Mouse (Mus musculus): ENCODE results near the gene Bend5. TPM values are rescaled to one million over a fixed set of nuclear protein-coding genes. Genes with fewer than 3 reads are reported as not detected.

Bend5 gene
- polyA plus RNA-seq, 1 experiment from 2014 or later = 42.0 TPM

DNA sequence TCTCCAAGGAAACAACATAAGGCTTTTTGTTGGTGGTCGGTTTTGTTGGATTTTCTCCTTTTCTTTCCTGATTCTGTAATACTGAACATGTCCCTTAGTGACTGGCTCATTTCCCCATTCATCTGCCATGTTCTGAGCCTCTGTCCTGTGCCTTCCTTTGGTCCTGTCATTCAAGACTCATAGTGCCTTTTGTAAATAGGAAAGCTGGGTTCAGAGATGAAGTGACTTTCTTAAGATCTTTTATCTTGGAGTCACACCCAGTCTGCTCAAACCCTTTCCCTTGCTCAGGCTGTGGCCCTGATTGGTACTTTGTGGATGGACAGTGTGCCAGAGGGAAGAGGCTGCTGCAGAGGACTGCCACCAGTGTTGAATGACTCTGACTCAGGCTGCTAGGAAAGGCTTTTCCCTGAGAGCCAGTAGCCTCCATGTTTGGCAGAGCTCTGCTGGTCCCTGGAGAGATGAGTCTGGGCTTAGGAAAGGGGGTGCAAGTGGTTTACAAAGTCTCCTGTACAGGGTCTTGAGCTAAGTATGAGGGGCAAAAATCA is 29.9 kb downstream of the Bend5 start:
- H3K27me3 ChIP-seq (ENCODE audit: control insufficient read depth, insufficient read depth, low read length) = no peaks in the 10 kb centered on the region
- H3K9me3 ChIP-seq (ENCODE audit: control insufficient read depth, low read depth, low read length) = no peaks in the 10 kb centered on the region
- ATAC-seq (ENCODE audit: insufficient number of reproducible peaks, insufficient read depth, low FRiP score, low read depth) = no peak
- WGBS = 33% methylated on average over 1 of the region's 1 CpGs
- H3K4me3 ChIP-seq (ENCODE audit: low read depth, low read length) = no peak overlapping the region
- no peaks in the 10 kb centered on the region for H3K4me1 ChIP-seq (ENCODE audit: control insufficient read depth, insufficient read depth, low read length)
- H3K36me3 ChIP-seq (ENCODE audit: control insufficient read depth, insufficient read depth, low read length) = peaks cover 4% of the 10 kb centered on the region; the same call in 1 of the 2 replicates
- no peak overlapping the region for H3K4me2 ChIP-seq (replicated peaks; ENCODE audit: low read depth, low read length)
- no peak overlapping the region for H3K9ac ChIP-seq (replicated peaks; ENCODE audit: low read depth, low read length)
- H3K27ac ChIP-seq (ENCODE audit: low read length) = no peak overlapping the region

DNA sequence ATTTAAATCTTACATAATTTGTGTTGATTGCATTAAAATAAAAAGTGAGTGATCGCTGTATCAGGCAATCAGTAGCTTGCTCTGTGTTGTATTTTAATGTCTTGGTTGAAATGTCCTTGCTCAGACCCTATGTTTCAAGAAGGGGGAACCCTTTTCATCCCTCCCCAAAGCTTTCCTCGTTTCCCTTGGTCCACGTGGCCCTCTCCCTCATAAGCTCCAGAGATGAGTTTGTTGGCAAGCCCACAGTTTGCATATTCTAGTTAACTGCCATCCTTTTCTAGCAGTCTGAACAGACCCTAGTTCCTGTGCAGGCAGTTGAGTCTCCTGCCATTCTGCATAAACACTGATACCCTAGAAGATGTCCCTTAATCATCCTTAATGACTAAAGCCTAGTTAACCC is 33.1 kb downstream of the Bend5 start:
- Histone ChIP-seq H3K4me3 (ENCODE audit: low read depth, low read length) (no peak overlapping the region), H3K36me3 (ENCODE audit: control insufficient read depth, insufficient read depth, low read length) (peaks cover 9% of the 10 kb centered on the region), H3K27ac (ENCODE audit: low read length) (no peak overlapping the region), H3K27me3 (ENCODE audit: control insufficient read depth, insufficient read depth, low read length) (no peaks in the 10 kb centered on the region), H3K9me3 (ENCODE audit: control insufficient read depth, low read depth, low read length) (no peaks in the 10 kb centered on the region), H3K4me2 (replicated peaks; ENCODE audit: low read depth, low read length) (no peak overlapping the region), H3K9ac (replicated peaks; ENCODE audit: low read depth, low read length) (no peak overlapping the region), H3K4me1 (ENCODE audit: control insufficient read depth, insufficient read depth, low read length) (0 out of 2 replicates have a peak, but pooled peaks cover 3% of the 10 kb centered on the region)
- 74% methylated on average over 3 of the region's 3 CpGs for whole genome bisulfite sequencing
- ATAC-seq (ENCODE audit: insufficient number of reproducible peaks, insufficient read depth, low FRiP score, low read depth) = no peak

DNA sequence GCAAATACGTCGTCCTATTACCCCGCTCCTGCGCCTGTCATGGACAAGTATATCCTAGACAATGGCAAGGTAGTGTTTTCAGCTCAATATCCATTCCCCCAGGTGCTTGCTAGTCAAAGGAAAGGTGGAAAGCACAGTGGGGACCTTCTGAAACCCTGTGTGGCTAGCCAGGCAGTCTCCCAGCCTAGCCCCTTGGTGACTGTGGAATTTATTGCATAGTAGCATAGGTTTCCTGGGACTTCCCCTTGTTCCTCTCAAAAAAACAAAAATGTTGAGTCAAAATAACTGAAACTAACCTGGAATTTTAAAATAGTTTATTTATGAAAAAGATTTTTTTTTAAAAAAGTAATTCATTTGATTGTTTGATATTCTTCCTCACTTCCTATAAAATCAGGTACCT is 33.8 kb downstream of the Bend5 start:
- Histone ChIP-seq H3K4me3 (ENCODE audit: low read depth, low read length) (no peak overlapping the region), H3K9me3 (ENCODE audit: control insufficient read depth, low read depth, low read length) (no peaks in the 10 kb centered on the region), H3K9ac (replicated peaks; ENCODE audit: low read depth, low read length) (no peak overlapping the region), H3K4me1 (ENCODE audit: control insufficient read depth, insufficient read depth, low read length) (0 out of 2 replicates have a peak, but pooled peaks cover 3% of the 10 kb centered on the region), H3K27ac (ENCODE audit: low read length) (no peak overlapping the region), H3K4me2 (replicated peaks; ENCODE audit: low read depth, low read length) (no peak overlapping the region), H3K36me3 (ENCODE audit: control insufficient read depth, insufficient read depth, low read length) (peaks cover 9% of the 10 kb centered on the region), H3K27me3 (ENCODE audit: control insufficient read depth, insufficient read depth, low read length) (no peaks in the 10 kb centered on the region)
- ATAC-seq (ENCODE audit: insufficient number of reproducible peaks, insufficient read depth, low FRiP score, low read depth) = no peak
- WGBS = 96% methylated on average over 4 of the region's 4 CpGs

DNA sequence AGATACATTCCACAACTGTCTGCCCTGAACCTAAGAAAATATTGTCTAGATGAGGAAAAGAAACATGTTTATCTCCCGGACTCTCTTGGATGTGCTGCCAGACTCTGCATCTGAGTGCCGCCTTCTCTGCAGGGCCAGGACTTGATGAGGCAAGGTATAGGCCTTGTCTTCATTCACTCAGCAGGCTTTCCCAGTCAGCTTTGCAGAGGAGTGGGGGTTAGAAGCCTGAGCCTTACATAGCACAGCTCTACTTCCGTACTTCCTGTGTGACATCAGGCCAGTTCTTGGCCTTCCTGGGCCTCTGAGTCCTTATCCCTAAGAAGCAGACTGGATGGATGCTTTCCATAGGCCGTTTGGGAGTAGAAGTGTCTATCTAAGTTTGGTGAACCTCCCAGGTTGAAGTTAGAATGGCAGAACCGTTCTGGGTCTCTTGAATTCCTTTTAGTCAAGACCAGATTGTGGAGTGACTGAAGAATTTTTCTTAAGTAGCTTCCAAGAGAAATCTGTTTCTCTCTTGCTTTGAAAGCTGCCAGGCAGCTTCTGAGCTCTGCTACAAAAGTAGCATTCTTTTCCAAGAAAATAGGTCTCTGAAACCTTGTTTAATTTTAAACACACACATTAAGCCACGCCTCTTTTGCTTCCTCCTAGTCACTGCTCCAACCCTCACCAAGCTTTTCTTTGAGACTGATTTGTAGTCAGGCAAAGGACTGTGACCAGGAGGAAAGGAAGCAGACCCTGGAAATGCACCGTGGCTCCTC is 34.8 kb downstream of the Bend5 start:
- ATAC-seq (ENCODE audit: insufficient number of reproducible peaks, insufficient read depth, low FRiP score, low read depth) = no peak
- H3K27me3 ChIP-seq (ENCODE audit: control insufficient read depth, insufficient read depth, low read length) = no peaks in the 10 kb centered on the region
- H3K4me2 ChIP-seq (replicated peaks; ENCODE audit: low read depth, low read length) = no peak overlapping the region
- no peak overlapping the region for H3K4me3 ChIP-seq (ENCODE audit: low read depth, low read length)
- H3K4me1 ChIP-seq (ENCODE audit: control insufficient read depth, insufficient read depth, low read length) = 0 out of 2 replicates have a peak, but pooled peaks cover 3% of the 10 kb centered on the region
- no peaks in the 10 kb centered on the region for H3K9me3 ChIP-seq (ENCODE audit: control insufficient read depth, low read depth, low read length)
- peaks cover 15% of the 10 kb centered on the region for H3K36me3 ChIP-seq (ENCODE audit: control insufficient read depth, insufficient read depth, low read length)
- WGBS = 63% methylated on average over 7 of the region's 7 CpGs
- H3K9ac ChIP-seq (replicated peaks; ENCODE audit: low read depth, low read length) = no peak overlapping the region
- no peak overlapping the region for H3K27ac ChIP-seq (ENCODE audit: low read length)

DNA sequence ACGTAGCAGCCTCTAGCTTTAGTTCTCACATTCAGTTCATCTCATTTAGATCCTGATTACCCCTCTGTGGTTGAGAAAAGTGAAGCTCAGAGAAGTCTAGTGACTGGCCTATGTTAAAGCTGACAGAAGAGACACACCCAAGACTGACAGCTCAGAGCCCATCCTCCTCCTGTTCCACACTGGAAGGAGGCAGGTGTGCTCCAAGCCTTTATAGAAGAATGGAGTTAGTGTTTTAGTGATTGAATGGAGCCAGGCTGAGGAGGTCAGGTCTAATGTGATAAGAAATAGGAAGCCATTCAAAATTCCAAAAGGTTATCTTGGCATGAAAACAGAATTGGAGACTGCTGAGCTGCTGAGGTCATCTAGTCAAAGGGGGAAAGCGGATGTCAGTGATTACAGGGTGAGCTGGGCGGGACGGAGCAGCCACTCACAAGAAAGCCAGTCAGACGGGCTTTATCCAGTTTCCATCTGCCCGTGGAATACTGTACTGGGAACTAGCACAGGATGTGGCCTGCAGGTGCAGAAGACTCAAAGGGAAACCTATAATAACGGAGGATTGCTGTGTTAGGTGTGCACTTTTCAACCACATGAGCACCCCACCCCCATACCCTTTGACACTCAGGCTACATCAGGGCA is 36.6 kb downstream of the Bend5 start:
- peak; percentile 80 for ATAC-seq (ENCODE audit: insufficient number of reproducible peaks, insufficient read depth, low FRiP score, low read depth)

DNA sequence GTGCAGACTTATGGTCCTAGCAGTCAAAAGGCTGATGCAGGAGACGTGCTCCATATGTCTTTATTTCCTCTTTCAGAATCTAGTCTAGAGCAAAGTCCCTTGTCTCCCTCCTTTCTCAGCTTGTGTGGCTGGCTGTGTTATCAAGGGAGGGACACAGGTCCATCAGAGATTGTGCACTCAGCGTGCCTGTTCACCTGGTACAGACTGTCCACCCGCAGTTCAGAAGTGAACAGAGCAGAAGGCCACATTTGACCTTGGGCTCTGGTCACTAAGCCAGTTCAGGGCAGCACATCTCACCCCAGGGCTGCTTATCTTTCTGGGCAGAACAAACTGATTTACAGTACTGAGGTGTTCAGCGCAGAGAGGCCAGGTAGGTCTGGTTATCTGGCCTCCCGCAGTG is 37.4 kb downstream of the Bend5 start:
- no peak overlapping the region for H3K9ac ChIP-seq (replicated peaks; ENCODE audit: low read depth, low read length)
- WGBS = 79% methylated on average over 5 of the region's 5 CpGs
- no peak overlapping the region for H3K4me3 ChIP-seq (ENCODE audit: low read depth, low read length)
- no peak overlapping the region for H3K27ac ChIP-seq (ENCODE audit: low read length)
- no peaks in the 10 kb centered on the region for H3K9me3 ChIP-seq (ENCODE audit: control insufficient read depth, low read depth, low read length)
- no peak overlapping the region for H3K4me2 ChIP-seq (replicated peaks; ENCODE audit: low read depth, low read length)
- no peaks in the 10 kb centered on the region for H3K27me3 ChIP-seq (ENCODE audit: control insufficient read depth, insufficient read depth, low read length)
- ATAC-seq (ENCODE audit: insufficient number of reproducible peaks, insufficient read depth, low FRiP score, low read depth) = no peak
- peaks cover 15% of the 10 kb centered on the region for H3K36me3 ChIP-seq (ENCODE audit: control insufficient read depth, insufficient read depth, low read length)
- H3K4me1 ChIP-seq (ENCODE audit: control insufficient read depth, insufficient read depth, low read length) = 0 out of 2 replicates have a peak, but pooled peaks cover 3% of the 10 kb centered on the region

More for the DNA sequence above, 36.6 kb downstream of the Bend5 start:
- Histone ChIP-seq H3K4me2 (replicated peaks; ENCODE audit: low read depth, low read length) (no peak overlapping the region), H3K27ac (ENCODE audit: low read length) (no peak overlapping the region), H3K36me3 (ENCODE audit: control insufficient read depth, insufficient read depth, low read length) (peaks cover 15% of the 10 kb centered on the region), H3K4me3 (ENCODE audit: low read depth, low read length) (no peak overlapping the region), H3K9me3 (ENCODE audit: control insufficient read depth, low read depth, low read length) (no peaks in the 10 kb centered on the region), H3K9ac (replicated peaks; ENCODE audit: low read depth, low read length) (no peak overlapping the region), H3K27me3 (ENCODE audit: control insufficient read depth, insufficient read depth, low read length) (no peaks in the 10 kb centered on the region), H3K4me1 (ENCODE audit: control insufficient read depth, insufficient read depth, low read length) (0 out of 2 replicates have a peak, but pooled peaks cover 3% of the 10 kb centered on the region)
- WGBS = 65% methylated on average over 7 of the region's 7 CpGs

DNA sequence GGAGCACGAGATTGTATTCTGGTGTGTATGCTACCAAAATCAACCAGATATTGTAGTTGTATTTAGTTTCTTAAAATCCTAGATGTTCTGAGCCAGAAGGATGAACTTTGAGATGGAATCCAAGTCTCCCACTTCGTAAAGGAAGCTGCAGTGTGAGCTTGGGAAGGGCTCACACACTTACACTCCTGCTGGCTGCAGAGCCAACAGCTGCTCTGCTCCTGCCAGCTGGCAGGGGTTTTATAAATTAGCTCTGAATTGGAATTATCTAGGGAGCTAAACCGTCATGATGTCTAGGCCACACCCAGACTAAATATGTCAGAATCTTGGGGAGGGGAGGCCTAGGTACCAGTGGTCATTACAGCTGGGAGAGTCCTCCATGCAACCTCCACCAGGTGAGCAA is 38.5 kb downstream of the Bend5 start:
- no peak overlapping the region for H3K27ac ChIP-seq (ENCODE audit: low read length)
- no peaks in the 10 kb centered on the region for H3K9me3 ChIP-seq (ENCODE audit: control insufficient read depth, low read depth, low read length)
- no peak for ATAC-seq (ENCODE audit: insufficient number of reproducible peaks, insufficient read depth, low FRiP score, low read depth)
- peaks cover 15% of the 10 kb centered on the region for H3K36me3 ChIP-seq (ENCODE audit: control insufficient read depth, insufficient read depth, low read length)
- H3K27me3 ChIP-seq (ENCODE audit: control insufficient read depth, insufficient read depth, low read length) = no peaks in the 10 kb centered on the region
- H3K9ac ChIP-seq (replicated peaks; ENCODE audit: low read depth, low read length) = no peak overlapping the region
- 49% methylated on average over 3 of the region's 3 CpGs for WGBS
- H3K4me1 ChIP-seq (ENCODE audit: control insufficient read depth, insufficient read depth, low read length) = 0 out of 2 replicates have a peak, but pooled peaks cover 3% of the 10 kb centered on the region
- no peak overlapping the region for H3K4me2 ChIP-seq (replicated peaks; ENCODE audit: low read depth, low read length)
- no peak overlapping the region for H3K4me3 ChIP-seq (ENCODE audit: low read depth, low read length)

DNA sequence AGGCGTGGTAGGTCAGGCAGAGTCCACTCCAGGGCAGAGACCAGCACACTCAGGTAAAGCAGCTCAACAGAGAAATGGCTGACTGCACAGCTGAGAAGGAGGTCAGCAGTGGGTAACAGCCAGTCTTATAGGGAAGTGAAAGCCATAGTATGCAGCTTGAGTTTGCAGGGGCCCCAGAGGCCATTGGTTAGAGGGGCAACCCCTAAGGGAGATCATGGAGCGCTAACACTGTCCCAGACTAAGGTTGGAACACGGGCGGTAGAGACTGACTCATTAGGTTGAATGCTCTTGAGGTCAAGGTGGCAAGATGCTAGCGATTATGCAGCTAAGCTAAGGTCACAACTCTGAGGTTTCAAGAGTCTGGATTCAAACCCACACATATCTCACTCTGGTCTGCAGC is 40.8 kb downstream of the Bend5 start:
- ATAC-seq (ENCODE audit: insufficient number of reproducible peaks, insufficient read depth, low FRiP score, low read depth) = no peak
- Histone ChIP-seq H3K4me2 (replicated peaks; ENCODE audit: low read depth, low read length) (no peak overlapping the region), H3K27ac (ENCODE audit: low read length) (no peak overlapping the region), H3K36me3 (ENCODE audit: control insufficient read depth, insufficient read depth, low read length) (peaks cover 7% of the 10 kb centered on the region; the same call in 1 of the 2 replicates), H3K4me1 (ENCODE audit: control insufficient read depth, insufficient read depth, low read length) (no peaks in the 10 kb centered on the region), H3K4me3 (ENCODE audit: low read depth, low read length) (no peak overlapping the region), H3K9ac (replicated peaks; ENCODE audit: low read depth, low read length) (no peak overlapping the region), H3K27me3 (ENCODE audit: control insufficient read depth, insufficient read depth, low read length) (no peaks in the 10 kb centered on the region), H3K9me3 (ENCODE audit: control insufficient read depth, low read depth, low read length) (no peaks in the 10 kb centered on the region)
- WGBS = 91% methylated on average over 5 of the region's 5 CpGs

Data from stomach, embryonic 14.5 days (tissue).